Mouse (Mus musculus) myocyte (in vitro differentiated cells): ENCODE measurements around the gene Thap2. TPM values are rescaled to one million over a fixed set of nuclear protein-coding genes. Genes with fewer than 3 reads are reported as not detected.

Source experiments
- H3K27me3 ChIP-seq: one replicate; pipeline ENCODE4 v1.6.1; 2011; ENCODE audit not compliant: control insufficient read depth, insufficient read depth, insufficient read length
- H3K36me3 ChIP-seq: one replicate; pipeline ENCODE4 v1.6.1; 2011; ENCODE audit not compliant: control insufficient read depth, insufficient read depth
- H3K4me2 ChIP-seq: one replicate; pipeline ENCODE4 v1.6.1; 2011; ENCODE audit warnings: low read depth, control low read depth
- H3K4me3 ChIP-seq: one replicate; pipeline ENCODE4 v1.5.1; 2011; ENCODE audit warnings: mild to moderate bottlenecking, control low read depth, moderate library complexity
- H3K79me2 ChIP-seq: one replicate; pipeline ENCODE4 v1.6.1; 2011; ENCODE audit not compliant: control insufficient read depth, insufficient read depth
- H3ac ChIP-seq: one replicate; pipeline ENCODE4 v1.6.1; 2011; ENCODE audit not compliant: control insufficient read depth, insufficient read length
- CEBPB ChIP-seq: IDR thresholded peaks from 2 replicates; pipeline ENCODE4 v1.6.1; 2011; ENCODE audit warnings: mild to moderate bottlenecking, moderate library complexity; ENCODE audit not compliant: poor library complexity, insufficient read depth, severe bottlenecking
- E2F4 ChIP-seq: IDR thresholded peaks from one replicate; pipeline ENCODE4 v1.6.1; 2011; ENCODE audit warnings: mild to moderate bottlenecking, control low read depth, moderate library complexity; ENCODE audit not compliant: insufficient read depth
- MAX ChIP-seq: IDR thresholded peaks from one replicate; pipeline ENCODE4 v1.6.1; 2011; ENCODE audit warnings: low read depth, mild to moderate bottlenecking, control low read depth
- MYOD1 ChIP-seq, 3 experiments: IDR thresholded peaks; one replicate each; pipeline ENCODE4 v1.6.1; 2011; ENCODE audit warnings: control low read depth in 2 of 3, low read depth in 2 of 3, mild to moderate bottlenecking in 2 of 3, moderate library complexity in 1 of 3; ENCODE audit not compliant: insufficient read length in 2 of 3, control insufficient read depth in 1 of 3
- MYOG ChIP-seq, 3 experiments: IDR thresholded peaks; one replicate each; pipeline ENCODE4 v1.6.1; 2011; ENCODE audit warnings: control low read depth in 2 of 3, low read depth in 2 of 3, mild to moderate bottlenecking in 2 of 3; ENCODE audit not compliant: insufficient read length in 2 of 3, control insufficient read depth in 1 of 3, insufficient read depth in 1 of 3
- REST ChIP-seq: IDR thresholded peaks from one replicate; pipeline ENCODE4 v1.6.1; 2011; ENCODE audit warnings: mild to moderate bottlenecking, control low read depth, moderate library complexity; ENCODE audit not compliant: insufficient read depth, insufficient read length
- TCF12 ChIP-seq: IDR thresholded peaks from one replicate; pipeline ENCODE4 v1.6.1; 2011; ENCODE audit warnings: mild to moderate bottlenecking, control low read depth; ENCODE audit not compliant: poor library complexity, insufficient read depth, severe bottlenecking
- TCF3 ChIP-seq: IDR thresholded peaks from one replicate; pipeline ENCODE4 v1.6.1; 2011; ENCODE audit warnings: low read depth, control low read depth; ENCODE audit not compliant: insufficient read length
- polyA plus RNA-seq: library from polyadenylated mRNA; unstranded; fragments of >200 nt; fragmentation: generic; extraction: Trizol; gene quantifications from one replicate; pipeline ENCODE4 v1.2.1, GENCODE M21; 2012; ENCODE audit warnings: missing spikeins

The Thap2 gene
- polyA plus RNA-seq, 1 experiment = 5.8 TPM

- Histone ChIP-seq H3K4me3 (no peak overlapping the region), H3K79me2 (no peaks in the 10 kb centered on the region), H3K4me2 (no peak overlapping the region), H3K36me3 (no peaks in the 10 kb centered on the region), H3ac (no peak overlapping the region), H3K27me3 (no peaks in the 10 kb centered on the region)
- TF ChIP-seq TCF3 = no peak
- TF ChIP-seq MYOD1 (IDR thresholded peaks at IDR 0.05; ENCODE audit: control insufficient read depth in 1 of 3, insufficient read length in 2 of 3, low read depth in 2 of 3) = no peak
- no peak for TF ChIP-seq MYOG (IDR thresholded peaks at IDR 0.05; ENCODE audit: control insufficient read depth in 1 of 3, insufficient read depth in 1 of 3, insufficient read length in 2 of 3, low read depth in 2 of 3)
- no peak for TF ChIP-seq REST
- TF ChIP-seq TCF12 = no peak
- TF ChIP-seq MAX = no peak
These were observed 60.9 kb downstream of the Thap2 start for GRCm38 (mm10) chr10:115323295-115323694.

- no peaks in the 10 kb centered on the region for H3K27me3 ChIP-seq
- no peak overlapping the region for H3K4me3 ChIP-seq
- TF ChIP-seq E2F4 = no peak
- no peak for TF ChIP-seq CEBPB
- no peak for TF ChIP-seq MYOG (IDR thresholded peaks at IDR 0.05; ENCODE audit: control insufficient read depth in 1 of 3, insufficient read depth in 1 of 3, insufficient read length in 2 of 3, low read depth in 2 of 3)
- no peaks in the 10 kb centered on the region for H3K79me2 ChIP-seq
- H3K36me3 ChIP-seq = no peaks in the 10 kb centered on the region
- H3K4me2 ChIP-seq = no peak overlapping the region
- no peak overlapping the region for H3ac ChIP-seq
These were observed 62.8 kb downstream of the Thap2 start for GRCm38 (mm10) chr10:115321317-115322035.

Other genes starting within 250 kb of the Thap2 start
- 0.12 TPM for gene Tph2, start 199.4 kb downstream of the Thap2 start, polyA plus RNA-seq
- gene Tbc1d15, start 133.0 kb downstream of the Thap2 start, polyA plus RNA-seq = 19.8 TPM
- gene Rab21, start 68.8 kb downstream of the Thap2 start, polyA plus RNA-seq = 16.9 TPM
- 18.0 TPM for gene Tmem19, start 21.9 kb downstream of the Thap2 start, polyA plus RNA-seq
- gene Zfc3h1, start 516 bp upstream of the Thap2 start, polyA plus RNA-seq = 9.0 TPM
- not detected for gene A930009A15Rik, start 185.5 kb upstream of the Thap2 start, polyA plus RNA-seq
- 0.07 TPM for gene Lgr5, start 203.3 kb upstream of the Thap2 start, polyA plus RNA-seq